Mouse (Mus musculus) embryonic facial prominence, embryonic 12.5 days (tissue): ENCODE data around the gene Cdca8. TPM values are rescaled to one million over a fixed set of nuclear protein-coding genes. Genes with fewer than 3 reads are reported as not detected.

Experiments used
- ATAC-seq: fragments of 200-750 bp; cut with Nextera tagmentation; 2 replicates; pipeline ENCODE4 v1.8.0; 2017; ENCODE audit not compliant: insufficient number of reproducible peaks, insufficient read depth, low FRiP score, low TSS enrichment
- H3K27ac ChIP-seq: fragments of 300-500 bp; sonication (generic); 2 replicates; pipeline ENCODE4 v1.5.1; 2016; ENCODE audit warnings: mild to moderate bottlenecking
- H3K27me3 ChIP-seq: fragments of 300-500 bp; sonication (generic); 2 replicates; pipeline ENCODE4 v1.6.1; 2016; ENCODE audit warnings: mild to moderate bottlenecking, moderate library complexity
- H3K36me3 ChIP-seq: fragments of 300-500 bp; sonication (generic); 2 replicates; pipeline ENCODE4 v1.6.1; 2016; ENCODE audit warnings: mild to moderate bottlenecking
- H3K4me1 ChIP-seq: fragments of 300-500 bp; sonication (generic); 2 replicates; pipeline ENCODE4 v1.6.1; 2016
- H3K4me2 ChIP-seq: fragments of 300-500 bp; sonication (generic); replicated peaks from 2 replicates; pipeline ENCODE4 v1.6.1; 2016; ENCODE audit warnings: mild to moderate bottlenecking, moderate library complexity
- H3K4me3 ChIP-seq: fragments of 300-500 bp; sonication (generic); 2 replicates; pipeline ENCODE4 v1.5.1; 2016; ENCODE audit warnings: mild to moderate bottlenecking
- H3K9ac ChIP-seq: fragments of 300-500 bp; sonication (generic); 2 replicates; pipeline ENCODE4 v1.6.1; 2016; ENCODE audit warnings: mild to moderate bottlenecking, moderate library complexity
- H3K9me3 ChIP-seq: fragments of 300-500 bp; sonication (generic); 2 replicates; pipeline ENCODE4 v1.6.1; 2016; ENCODE audit warnings: mild to moderate bottlenecking, moderate library complexity
- WGBS: fragments of 180-500 bp; shearing (Covaris S2); methylation state at CpG from one replicate; pipeline ENCODE4 v1.1.7; 2016; 5-methylcytosine and 5-hydroxymethylcytosine counted together
- polyA plus RNA-seq: library from polyadenylated mRNA; unstranded; fragments of >200 nt; fragmentation: Nextera tagmentation; extraction: Ambion mirVana; gene quantifications from 2 replicates; pipeline ENCODE4 v1.2.1, GENCODE M21; 2016

Gene Cdca8
- polyA plus RNA-seq, 1 experiment from 2014 or later = 176 TPM

DNA sequence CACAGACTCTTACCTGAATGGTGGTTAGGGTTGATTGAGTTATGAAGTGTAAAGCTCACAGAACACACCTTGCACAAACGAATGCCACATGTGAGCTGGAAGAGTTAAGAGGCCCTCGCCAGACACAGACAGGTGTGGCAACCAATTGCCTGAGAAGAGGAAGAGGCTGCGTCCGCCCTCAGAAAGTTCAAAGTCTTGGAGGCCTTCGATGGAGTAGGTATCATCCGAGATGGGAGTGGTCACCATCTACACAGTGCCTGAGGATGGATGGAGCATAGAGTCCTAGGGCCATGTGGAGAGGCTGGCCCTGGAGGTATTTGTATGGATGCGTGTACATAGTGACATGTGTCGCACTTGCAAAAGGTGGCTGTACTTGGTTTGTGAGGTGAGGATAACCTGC is 32.0 kb upstream of the Cdca8 start:
- no peak for ATAC-seq
- Histone ChIP-seq H3K4me2 (no peak overlapping the region), H3K27ac (no peak overlapping the region), H3K4me1 (peaks cover 52% of the 10 kb centered on the region), H3K27me3 (peaks cover 11% of the 10 kb centered on the region; the same call in 1 of the 2 replicates), H3K9ac (no peak overlapping the region), H3K4me3 (no peak overlapping the region), H3K9me3 (no peaks in the 10 kb centered on the region), H3K36me3 (no peaks in the 10 kb centered on the region)
- 76% methylated on average over 8 of the region's 8 CpGs for WGBS

- no peaks in the 10 kb centered on the region for H3K9me3 ChIP-seq
- no peak overlapping the region for H3K4me2 ChIP-seq
- no peak overlapping the region for H3K9ac ChIP-seq
- peaks cover 52% of the 10 kb centered on the region for H3K4me1 ChIP-seq
- 32% methylated on average over 5 of the region's 5 CpGs for WGBS
- no peak overlapping the region for H3K4me3 ChIP-seq
- peaks cover 14% of the 10 kb centered on the region; the same call in 1 of the 2 replicates for H3K27me3 ChIP-seq
- ATAC-seq = no peak
- H3K27ac ChIP-seq = no peak overlapping the region
- H3K36me3 ChIP-seq = no peaks in the 10 kb centered on the region
These were observed 31.6 kb upstream of the Cdca8 start for GRCm38 (mm10) chr4:124970677-124971076.

DNA sequence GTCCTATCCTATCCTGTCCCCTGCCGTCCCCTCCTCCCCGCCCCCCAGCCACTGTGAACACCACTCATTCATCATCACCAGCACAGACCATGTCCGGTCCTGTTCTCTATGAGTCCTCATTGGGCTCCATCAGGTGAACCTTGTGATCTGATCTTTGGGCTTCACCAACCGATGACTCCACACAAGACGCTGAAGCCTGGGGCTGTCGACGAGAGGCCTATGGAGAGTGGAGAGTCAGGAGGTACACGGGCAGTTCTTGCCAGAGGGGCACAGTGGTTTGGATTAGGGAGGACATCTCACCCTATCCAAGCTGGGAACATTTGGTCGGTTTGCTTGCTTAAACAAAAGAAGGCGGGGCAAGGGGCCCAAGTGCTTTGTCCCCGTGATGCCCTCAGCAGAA is 31.1 kb upstream of the Cdca8 start:
- Histone ChIP-seq H3K4me2 (no peak overlapping the region), H3K4me3 (no peak overlapping the region), H3K9ac (no peak overlapping the region), H3K27me3 (peaks cover 17% of the 10 kb centered on the region; the same call in 1 of the 2 replicates), H3K4me1 (peaks cover 55% of the 10 kb centered on the region), H3K27ac (no peak overlapping the region), H3K9me3 (no peaks in the 10 kb centered on the region), H3K36me3 (no peaks in the 10 kb centered on the region)
- ATAC-seq = no peak
- 68% methylated on average over 11 of the region's 11 CpGs for WGBS

DNA sequence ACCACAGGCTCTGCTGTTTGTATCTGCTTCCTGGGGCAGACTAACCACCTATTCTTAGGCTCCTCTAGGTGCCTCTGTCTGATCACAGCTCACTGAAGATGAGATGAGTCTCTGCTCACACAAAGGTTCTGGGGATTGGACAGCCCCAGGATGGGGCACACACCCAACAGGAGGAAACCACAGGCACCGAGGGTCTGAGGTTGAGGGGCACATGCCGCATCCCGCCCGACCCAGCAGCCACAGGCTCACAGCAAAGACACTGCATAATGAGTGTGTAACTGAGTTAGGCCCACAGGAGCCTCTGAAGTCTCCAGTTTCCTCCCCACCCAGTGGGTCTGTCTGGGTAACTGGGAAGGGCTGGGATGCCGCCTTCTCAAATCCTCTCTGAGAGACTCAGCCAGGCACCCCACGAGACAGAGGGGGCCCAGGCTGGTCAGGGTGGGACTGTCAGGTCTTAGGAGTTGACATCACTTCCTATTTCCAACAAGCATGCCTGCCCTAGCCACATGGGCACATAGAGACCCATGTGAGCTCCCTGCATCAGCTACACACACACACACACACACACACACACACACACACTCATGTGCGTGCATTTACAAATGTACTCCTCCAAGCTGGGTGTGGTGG is 30.2 kb upstream of the Cdca8 start:
- no peak overlapping the region for H3K4me3 ChIP-seq
- peaks cover 12% of the 10 kb centered on the region; the same call in 1 of the 2 replicates for H3K27me3 ChIP-seq
- H3K27ac ChIP-seq = peak overlapping the region; percentile 78
- peak; percentile 6; the same call in 1 of the 2 replicates for ATAC-seq
- peak overlapping the region; percentile 26 for H3K4me2 ChIP-seq
- H3K36me3 ChIP-seq = no peaks in the 10 kb centered on the region
- 34% methylated on average over 7 of the region's 7 CpGs for WGBS
- H3K9ac ChIP-seq = no peak overlapping the region
- no peaks in the 10 kb centered on the region for H3K9me3 ChIP-seq
- peaks cover 57% of the 10 kb centered on the region for H3K4me1 ChIP-seq

- Histone ChIP-seq H3K9me3 (no peaks in the 10 kb centered on the region), H3K4me1 (peaks cover 57% of the 10 kb centered on the region), H3K36me3 (no peaks in the 10 kb centered on the region), H3K27ac (peak overlapping the region; percentile 78), H3K4me3 (no peak overlapping the region), H3K27me3 (0 out of 2 replicates have a peak, but pooled peaks cover 7% of the 10 kb centered on the region), H3K4me2 (peak overlapping the region; percentile 26), H3K9ac (no peak overlapping the region)
- ATAC-seq = no peak
- 15% methylated on average over 6 of the region's 6 CpGs for WGBS
These were observed 29.6 kb upstream of the Cdca8 start for GRCm38 (mm10) chr4:124968711-124969110.

- 10% methylated on average over 8 of the region's 8 CpGs for WGBS
- Histone ChIP-seq H3K9me3 (0 out of 2 replicates have a peak, but pooled peaks cover 3% of the 10 kb centered on the region), H3K27ac (0 out of 2 replicates have a peak overlapping the region, but pooled peaks have one; percentile 23), H3K27me3 (0 out of 2 replicates have a peak, but pooled peaks cover 7% of the 10 kb centered on the region), H3K4me3 (no peak overlapping the region), H3K36me3 (no peaks in the 10 kb centered on the region), H3K4me2 (no peak overlapping the region), H3K9ac (no peak overlapping the region), H3K4me1 (peaks cover 31% of the 10 kb centered on the region)
- no peak for ATAC-seq
These were observed 25.9 kb upstream of the Cdca8 start for GRCm38 (mm10) chr4:124964912-124965599.

DNA sequence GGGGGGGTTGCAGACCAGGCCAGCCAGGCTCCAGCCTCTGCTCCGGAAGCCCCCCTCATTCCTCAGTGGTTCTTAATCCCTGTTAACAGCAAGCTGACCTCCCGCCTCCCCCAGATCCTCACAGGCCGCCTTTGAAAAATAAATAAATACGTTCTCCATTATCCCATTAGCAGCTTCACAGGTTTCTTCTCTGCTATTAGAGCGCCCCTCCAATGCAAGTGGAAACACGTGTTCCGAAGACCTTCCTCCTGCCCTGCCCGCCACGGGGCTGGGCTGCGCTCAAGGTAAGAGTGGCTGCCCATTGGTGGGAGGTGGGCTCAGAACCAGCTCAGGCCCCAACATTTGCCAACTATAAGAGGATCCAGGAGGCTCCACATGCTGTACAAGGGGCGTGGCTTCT is 23.5 kb upstream of the Cdca8 start:
- H3K36me3 ChIP-seq = no peaks in the 10 kb centered on the region
- H3K4me1 ChIP-seq = peaks cover 23% of the 10 kb centered on the region
- ATAC-seq = no peak
- 0 out of 2 replicates have a peak, but pooled peaks cover 3% of the 10 kb centered on the region for H3K9me3 ChIP-seq
- no peak overlapping the region for H3K9ac ChIP-seq
- H3K4me3 ChIP-seq = no peak overlapping the region
- WGBS = 27% methylated on average over 11 of the region's 11 CpGs
- H3K27ac ChIP-seq = no peak overlapping the region
- H3K27me3 ChIP-seq = 0 out of 2 replicates have a peak, but pooled peaks cover 9% of the 10 kb centered on the region
- H3K4me2 ChIP-seq = no peak overlapping the region

- no peak overlapping the region for H3K9ac ChIP-seq
- H3K9me3 ChIP-seq = 0 out of 2 replicates have a peak, but pooled peaks cover 3% of the 10 kb centered on the region
- peaks cover 12% of the 10 kb centered on the region; the same call in 1 of the 2 replicates for H3K27me3 ChIP-seq
- peaks cover 23% of the 10 kb centered on the region for H3K4me1 ChIP-seq
- H3K4me2 ChIP-seq = no peak overlapping the region
- no peaks in the 10 kb centered on the region for H3K36me3 ChIP-seq
- no peak overlapping the region for H3K27ac ChIP-seq
- 89% methylated on average over 11 of the region's 11 CpGs for WGBS
- no peak for ATAC-seq
- H3K4me3 ChIP-seq = no peak overlapping the region
These were observed 21.8 kb upstream of the Cdca8 start for GRCm38 (mm10) chr4:124960940-124961339.

DNA sequence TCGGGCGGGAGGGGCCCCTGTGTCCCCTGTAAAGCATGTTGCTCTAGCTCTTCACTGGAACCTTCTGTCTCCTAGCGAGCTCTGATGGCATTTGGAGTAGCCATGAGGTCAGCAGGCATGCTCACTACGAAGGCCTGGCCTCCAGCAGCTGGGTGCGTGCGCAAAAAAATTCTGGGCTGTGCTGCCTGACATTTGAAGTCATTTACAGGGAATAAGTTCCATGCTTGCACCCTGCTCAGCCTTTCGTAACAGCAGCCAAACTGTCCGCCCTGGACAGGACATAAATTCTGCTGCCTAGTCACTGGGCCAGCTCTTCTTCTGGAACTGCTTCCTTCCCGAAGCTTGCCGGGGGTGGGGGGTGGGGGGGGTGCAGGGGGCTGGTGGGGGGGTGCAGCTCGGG is 20.0 kb upstream of the Cdca8 start:
- H3K4me3 ChIP-seq = no peak overlapping the region
- WGBS = 49% methylated on average over 11 of the region's 11 CpGs
- ATAC-seq = no peak
- H3K36me3 ChIP-seq = no peaks in the 10 kb centered on the region
- H3K4me1 ChIP-seq = peaks cover 17% of the 10 kb centered on the region
- H3K27me3 ChIP-seq = peaks cover 7% of the 10 kb centered on the region
- H3K9ac ChIP-seq = no peak overlapping the region
- 0 out of 2 replicates have a peak, but pooled peaks cover 3% of the 10 kb centered on the region for H3K9me3 ChIP-seq
- H3K4me2 ChIP-seq = no peak overlapping the region
- no peak overlapping the region for H3K27ac ChIP-seq

DNA sequence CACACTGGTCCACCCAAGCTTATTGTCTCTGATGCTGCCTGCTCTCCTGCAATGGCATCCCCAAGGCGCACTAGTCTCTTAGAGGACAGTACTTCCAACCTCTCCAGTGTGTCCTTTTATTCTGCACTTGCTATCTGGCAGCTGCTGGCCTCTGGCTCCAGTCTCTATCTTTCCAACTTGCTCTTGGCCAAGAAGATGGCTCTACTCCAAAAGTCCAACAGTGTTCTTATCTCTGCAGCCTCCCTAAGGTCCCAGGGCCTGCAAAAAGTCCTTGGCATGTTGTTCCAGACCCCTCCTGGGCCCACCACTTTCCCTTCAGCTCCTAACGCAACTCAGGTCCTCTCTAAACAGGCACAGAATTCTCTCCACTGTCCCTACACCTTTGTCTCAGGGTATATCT is 18.2 kb upstream of the Cdca8 start:
- Histone ChIP-seq H3K27me3 (peaks cover 7% of the 10 kb centered on the region), H3K4me2 (no peak overlapping the region), H3K4me1 (peaks cover 12% of the 10 kb centered on the region), H3K36me3 (no peaks in the 10 kb centered on the region), H3K9me3 (0 out of 2 replicates have a peak, but pooled peaks cover 3% of the 10 kb centered on the region), H3K9ac (no peak overlapping the region), H3K4me3 (no peak overlapping the region), H3K27ac (no peak overlapping the region)
- 93% methylated on average over 2 of the region's 2 CpGs for WGBS
- ATAC-seq = no peak

- no peak overlapping the region for H3K4me2 ChIP-seq
- no peak for ATAC-seq
- no peaks in the 10 kb centered on the region for H3K9me3 ChIP-seq
- peaks cover 1% of the 10 kb centered on the region; the same call in 1 of the 2 replicates for H3K4me1 ChIP-seq
- peaks cover 7% of the 10 kb centered on the region for H3K27me3 ChIP-seq
- 62% methylated on average over 4 of the region's 4 CpGs for WGBS
- H3K4me3 ChIP-seq = no peak overlapping the region
- no peak overlapping the region for H3K9ac ChIP-seq
- H3K36me3 ChIP-seq = no peaks in the 10 kb centered on the region
- no peak overlapping the region for H3K27ac ChIP-seq
These were observed 14.4 kb upstream of the Cdca8 start for GRCm38 (mm10) chr4:124953546-124953945.

- Histone ChIP-seq H3K4me1 (no peaks in the 10 kb centered on the region), H3K27ac (no peak overlapping the region), H3K4me3 (no peak overlapping the region), H3K36me3 (no peaks in the 10 kb centered on the region), H3K27me3 (no peaks in the 10 kb centered on the region; the same call in 1 of the 2 replicates), H3K9me3 (no peaks in the 10 kb centered on the region), H3K9ac (no peak overlapping the region), H3K4me2 (no peak overlapping the region)
- 57% methylated on average over 10 of the region's 10 CpGs for WGBS
- no peak for ATAC-seq
These were observed 11.9 kb upstream of the Cdca8 start for GRCm38 (mm10) chr4:124951036-124951433.
